Mouse (Mus musculus) neural tube, embryonic 14.5 days (tissue): ENCODE data around the gene Tiam1. TPM values are rescaled to one million over a fixed set of nuclear protein-coding genes. Genes with fewer than 3 reads are reported as not detected.
A peak's percentile ranks its signal among the peaks of the same experiment; 100 is the strongest.

Source experiments
- ATAC-seq: fragments of 200-750 bp; cut with Nextera tagmentation; 2 replicates; pipeline ENCODE4 v1.8.0; 2017; ENCODE audit warnings: low read depth, mild to moderate bottlenecking, moderate TSS enrichment, moderate library complexity
- H3K27ac ChIP-seq: fragments of 300-500 bp; sonication (generic); 2 replicates; pipeline ENCODE4 v1.5.1; 2014; ENCODE audit warnings: low read depth, mild to moderate bottlenecking, control low read depth, low read length, moderate library complexity, mixed read lengths
- H3K27me3 ChIP-seq: fragments of 300-500 bp; sonication (generic); 2 replicates; pipeline ENCODE4 v1.6.1; 2014; ENCODE audit warnings: low read length; ENCODE audit not compliant: control insufficient read depth, insufficient read depth
- H3K36me3 ChIP-seq: fragments of 300-500 bp; sonication (generic); 2 replicates; pipeline ENCODE4 v1.6.1; 2014; ENCODE audit warnings: low read length, mixed read lengths; ENCODE audit not compliant: control insufficient read depth, insufficient read depth
- H3K4me1 ChIP-seq: fragments of 300-500 bp; sonication (generic); 2 replicates; pipeline ENCODE4 v1.6.1; 2014; ENCODE audit warnings: low read length; ENCODE audit not compliant: control insufficient read depth, insufficient read depth
- H3K4me2 ChIP-seq: fragments of 300-500 bp; sonication (generic); 2 replicates; pipeline ENCODE4 v1.6.1; 2014; ENCODE audit warnings: mild to moderate bottlenecking, low read depth, low read length, control low read depth
- H3K4me3 ChIP-seq: fragments of 300-500 bp; sonication (generic); 2 replicates; pipeline ENCODE4 v1.5.1; 2014; ENCODE audit warnings: low read depth, low read length, control low read depth, mixed read lengths
- H3K9ac ChIP-seq: fragments of 300-500 bp; sonication (generic); replicated peaks from 2 replicates; pipeline ENCODE4 v1.6.1; 2014; ENCODE audit warnings: low read depth, mild to moderate bottlenecking, control low read depth, low read length, mixed read lengths
- H3K9me3 ChIP-seq: fragments of 300-500 bp; sonication (generic); 2 replicates; pipeline ENCODE4 v1.6.1; 2016; ENCODE audit warnings: low read length; ENCODE audit not compliant: control insufficient read depth
- WGBS: fragments of 180-500 bp; shearing (Covaris S2); extraction: QIAGEN DNeasy Blood & Tissue Kit; methylation state at CpG from one replicate; pipeline ENCODE4 v1.1.7; 2014; 5-methylcytosine and 5-hydroxymethylcytosine counted together
- polyA plus RNA-seq: library from polyadenylated mRNA; unstranded; fragments of >200 nt; fragmentation: Nextera tagmentation; extraction: Ambion mirVana; gene quantifications from 2 replicates; pipeline ENCODE4 v1.2.1, GENCODE M21; 2014

Gene Tiam1
- polyA plus RNA-seq, 1 experiment from 2014 or later, result 34.8 TPM

- Histone ChIP-seq H3K27ac (no peak overlapping the region), H3K4me2 (no peak overlapping the region), H3K9ac (no peak overlapping the region), H3K9me3 (no peaks in the 10 kb centered on the region), H3K4me1 (peaks cover 16% of the 10 kb centered on the region), H3K36me3 (no peaks in the 10 kb centered on the region), H3K4me3 (no peak overlapping the region), H3K27me3 (no peaks in the 10 kb centered on the region)
- 89% methylated on average over 8 of the region's 8 CpGs for WGBS
- ATAC-seq, result no peak
These were observed 202.9 kb downstream of the Tiam1 start for GRCm38 (mm10) chr16:89940696-89941095.

GRCm38 (mm10) chr16:89938277-89938676, 205.3 kb downstream of the Tiam1 start:
- ATAC-seq, result no peak
- no peak overlapping the region for H3K27ac ChIP-seq
- no peaks in the 10 kb centered on the region for H3K36me3 ChIP-seq
- WGBS, result 25% methylated on average over 7 of the region's 7 CpGs
- peaks cover 3% of the 10 kb centered on the region; the same call in 1 of the 2 replicates for H3K4me1 ChIP-seq
- no peak overlapping the region for H3K4me2 ChIP-seq
- no peaks in the 10 kb centered on the region for H3K27me3 ChIP-seq
- H3K4me3 ChIP-seq, result no peak overlapping the region
- H3K9ac ChIP-seq, result no peak overlapping the region
- no peaks in the 10 kb centered on the region for H3K9me3 ChIP-seq

GRCm38 (mm10) chr16:89936571-89936970, 207.0 kb downstream of the Tiam1 start:
- Histone ChIP-seq H3K4me1 (no peaks in the 10 kb centered on the region), H3K4me3 (no peak overlapping the region), H3K4me2 (no peak overlapping the region), H3K9ac (no peak overlapping the region), H3K27ac (no peak overlapping the region), H3K27me3 (no peaks in the 10 kb centered on the region), H3K36me3 (no peaks in the 10 kb centered on the region), H3K9me3 (no peaks in the 10 kb centered on the region)
- 75% methylated on average over 6 of the region's 6 CpGs for WGBS
- ATAC-seq, result no peak

DNA sequence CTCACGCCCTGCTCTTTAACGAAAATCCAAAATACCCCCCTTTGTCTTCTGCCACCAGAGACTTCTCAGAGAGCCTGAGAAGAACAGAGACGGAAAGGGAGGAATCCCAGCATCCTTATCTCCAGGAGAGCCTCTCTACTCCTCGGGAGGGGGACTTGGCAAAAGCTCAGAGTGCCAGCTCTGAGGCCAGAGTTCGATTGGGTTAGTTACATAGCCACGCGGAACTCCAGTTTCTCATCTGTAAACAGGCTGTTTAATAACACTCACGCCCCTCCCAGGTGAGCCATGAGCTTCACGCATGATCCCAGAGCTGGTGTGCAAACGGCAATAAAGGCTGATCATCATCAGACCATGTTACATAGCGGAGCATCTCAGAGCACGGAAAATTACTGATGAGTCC, 208.2 kb downstream of the Tiam1 start:
- ATAC-seq, result no peak
- 73% methylated on average over 12 of the region's 12 CpGs for WGBS
- no peaks in the 10 kb centered on the region for H3K27me3 ChIP-seq

DNA sequence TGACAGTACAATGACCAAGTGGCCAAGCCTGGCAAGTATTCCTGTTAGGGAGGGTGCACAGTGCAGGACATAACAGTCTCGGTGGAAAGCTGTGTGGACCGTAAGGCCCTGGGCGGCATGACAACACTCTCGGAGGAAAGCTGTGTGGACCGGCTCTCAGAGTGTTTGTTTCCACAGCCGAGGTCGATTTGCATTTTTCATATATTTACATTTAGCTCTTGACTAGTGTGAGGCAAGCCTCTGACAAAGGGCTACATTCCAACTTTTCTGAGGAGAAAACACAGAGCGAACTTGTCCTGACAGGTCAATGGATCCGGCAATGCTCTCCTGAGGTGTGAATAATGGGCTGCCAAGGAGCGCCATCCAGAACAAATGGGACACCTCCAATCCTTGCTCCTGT, 209.0 kb downstream of the Tiam1 start:
- Histone ChIP-seq H3K9me3 (no peaks in the 10 kb centered on the region), H3K27ac (no peak overlapping the region), H3K4me2 (no peak overlapping the region), H3K4me1 (no peaks in the 10 kb centered on the region), H3K4me3 (no peak overlapping the region), H3K9ac (no peak overlapping the region), H3K27me3 (no peaks in the 10 kb centered on the region), H3K36me3 (no peaks in the 10 kb centered on the region)
- no peak for ATAC-seq
- 72% methylated on average over 10 of the region's 10 CpGs for WGBS

More for the DNA sequence above, 208.2 kb downstream of the Tiam1 start:
- no peaks in the 10 kb centered on the region for H3K4me1 ChIP-seq
- no peak overlapping the region for H3K4me2 ChIP-seq
- no peaks in the 10 kb centered on the region for H3K36me3 ChIP-seq
- no peaks in the 10 kb centered on the region for H3K9me3 ChIP-seq
- no peak overlapping the region for H3K9ac ChIP-seq
- H3K4me3 ChIP-seq, result no peak overlapping the region
- no peak overlapping the region for H3K27ac ChIP-seq

DNA sequence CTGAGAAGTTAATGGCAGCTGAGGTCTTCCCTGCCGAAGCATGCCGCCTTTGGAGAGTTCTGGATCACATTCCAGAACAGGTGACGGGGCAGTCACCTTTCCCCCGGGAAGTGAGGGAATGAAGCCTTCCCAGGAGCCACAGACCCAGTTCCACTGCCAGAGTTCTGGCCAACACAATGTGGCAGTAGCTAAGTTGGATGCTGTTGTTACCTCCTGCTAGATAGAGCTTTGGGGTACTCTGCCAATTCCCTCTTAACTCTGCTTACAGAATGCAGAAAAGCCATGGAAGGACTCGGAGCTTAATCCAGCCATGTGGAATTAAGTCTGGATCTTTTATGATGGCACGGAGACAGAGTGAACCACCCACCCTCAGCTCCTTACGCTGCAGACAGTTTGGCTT, 209.6 kb downstream of the Tiam1 start:
- no peaks in the 10 kb centered on the region for H3K27me3 ChIP-seq
- no peaks in the 10 kb centered on the region for H3K9me3 ChIP-seq
- no peaks in the 10 kb centered on the region for H3K36me3 ChIP-seq
- H3K4me2 ChIP-seq, result no peak overlapping the region
- WGBS, result 76% methylated on average over 7 of the region's 7 CpGs
- H3K4me1 ChIP-seq, result no peaks in the 10 kb centered on the region
- no peak overlapping the region for H3K9ac ChIP-seq
- no peak for ATAC-seq
- no peak overlapping the region for H3K4me3 ChIP-seq
- H3K27ac ChIP-seq, result no peak overlapping the region

GRCm38 (mm10) chr16:89928611-89929010, 215.0 kb downstream of the Tiam1 start:
- H3K4me1 ChIP-seq, result no peaks in the 10 kb centered on the region
- H3K9ac ChIP-seq, result no peak overlapping the region
- no peak overlapping the region for H3K4me3 ChIP-seq
- WGBS, result 79% methylated on average over 7 of the region's 7 CpGs
- H3K27ac ChIP-seq, result no peak overlapping the region
- no peak overlapping the region for H3K4me2 ChIP-seq
- ATAC-seq, result no peak
- no peaks in the 10 kb centered on the region for H3K27me3 ChIP-seq
- H3K36me3 ChIP-seq, result no peaks in the 10 kb centered on the region
- no peaks in the 10 kb centered on the region for H3K9me3 ChIP-seq

DNA sequence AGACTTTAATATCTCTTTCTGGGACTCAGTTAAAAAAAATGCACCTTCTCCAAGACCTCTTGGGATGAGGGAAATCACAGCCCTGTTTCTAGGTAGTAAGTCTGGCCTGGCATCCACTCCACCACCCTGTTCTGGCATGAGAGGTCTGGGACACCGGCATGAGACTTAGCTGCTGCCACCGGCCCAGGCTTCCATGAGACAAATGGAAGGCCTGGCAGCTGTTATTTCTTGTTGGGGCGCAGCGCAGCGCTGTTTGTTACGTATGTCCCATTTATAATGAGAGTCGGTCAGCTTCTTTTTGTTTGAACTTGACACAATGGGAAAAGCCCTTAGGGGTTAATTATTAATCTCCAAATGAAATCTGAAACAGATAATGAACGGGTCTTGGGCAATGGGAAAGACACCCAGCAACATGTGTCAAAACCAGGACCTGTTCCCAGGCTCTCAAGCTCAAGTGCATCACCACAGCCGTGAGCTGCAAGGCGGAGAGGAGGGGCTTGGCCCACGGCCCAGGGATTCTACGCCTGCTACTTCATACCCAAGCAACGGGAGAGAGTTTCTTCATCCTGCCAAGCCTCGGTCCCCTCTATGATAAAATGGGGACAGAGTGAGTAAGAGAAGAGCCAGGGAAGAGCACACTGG, 219.2 kb downstream of the Tiam1 start:
- no peaks in the 10 kb centered on the region for H3K36me3 ChIP-seq
- no peaks in the 10 kb centered on the region for H3K4me1 ChIP-seq
- no peak overlapping the region for H3K4me3 ChIP-seq
- 40% methylated on average over 14 of the region's 14 CpGs for WGBS
- no peaks in the 10 kb centered on the region for H3K27me3 ChIP-seq
- H3K27ac ChIP-seq, result no peak overlapping the region
- no peak overlapping the region for H3K4me2 ChIP-seq
- H3K9me3 ChIP-seq, result no peaks in the 10 kb centered on the region
- ATAC-seq, result 0 out of 2 replicates have a peak, but pooled peaks have one; percentile 60
- H3K9ac ChIP-seq, result no peak overlapping the region

DNA sequence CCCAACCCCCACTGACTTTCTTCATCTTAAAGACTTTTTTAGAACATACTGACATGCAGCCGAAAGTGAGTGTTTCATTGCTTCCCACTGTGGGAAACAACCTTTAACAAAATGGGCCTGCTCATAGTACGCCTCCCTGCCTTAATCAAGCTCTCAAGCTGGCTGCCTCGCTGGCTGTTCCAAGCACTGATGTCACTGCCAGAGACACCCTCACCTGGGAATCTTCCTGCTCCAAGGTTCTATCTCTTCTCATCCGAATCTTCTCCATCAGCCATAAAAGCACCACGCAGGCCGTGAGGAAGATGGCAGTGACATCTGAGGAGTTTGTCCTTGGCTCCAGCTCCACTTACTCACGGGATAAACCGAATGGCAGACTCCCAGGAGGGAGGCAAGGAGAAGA, 220.3 kb downstream of the Tiam1 start:
- Histone ChIP-seq H3K27me3 (no peaks in the 10 kb centered on the region), H3K36me3 (no peaks in the 10 kb centered on the region), H3K9ac (no peak overlapping the region), H3K4me3 (no peak overlapping the region), H3K4me1 (no peaks in the 10 kb centered on the region), H3K9me3 (no peaks in the 10 kb centered on the region), H3K4me2 (no peak overlapping the region), H3K27ac (no peak overlapping the region)
- 83% methylated on average over 8 of the region's 8 CpGs for WGBS
- no peak for ATAC-seq
